Mouse (Mus musculus): Measurements from ENCODE around the gene Tspan2. TPM values are rescaled to one million over a fixed set of nuclear protein-coding genes. Genes with fewer than 3 reads are reported as not detected.
A peak's percentile ranks its signal among the peaks of the same experiment; 100 is the strongest.

Gene Tspan2
- polyA plus RNA-seq, 1 experiment = 3.0 TPM

GRCm38 (mm10) chr3:102737106-102737505 is 2.8 kb downstream of the Tspan2 start:
- Histone ChIP-seq H3K36me3 (ENCODE audit: control insufficient read depth, insufficient read depth) (no peaks in the 10 kb centered on the region), H3K79me2 (ENCODE audit: control insufficient read depth, insufficient read depth) (no peaks in the 10 kb centered on the region), H3K27me3 (ENCODE audit: control insufficient read depth, insufficient read depth, insufficient read length) (no peaks in the 10 kb centered on the region), H3K4me3 (no peak overlapping the region), H3ac (ENCODE audit: control insufficient read depth, insufficient read length) (no peak overlapping the region), H3K4me2 (ENCODE audit: low read depth) (no peak overlapping the region)
- no peak for TF ChIP-seq MYOG (IDR thresholded peaks at IDR 0.05; ENCODE audit: control insufficient read depth in 1 of 3, insufficient read depth in 1 of 3, insufficient read length in 2 of 3, low read depth in 2 of 3)
- no peak for TF ChIP-seq TCF12 (IDR thresholded peaks at IDR 0.05; ENCODE audit: insufficient read depth, poor library complexity, severe bottlenecking)
- no peak for TF ChIP-seq MAX (IDR thresholded peaks at IDR 0.05; ENCODE audit: low read depth)
- no peak for TF ChIP-seq USF1 (IDR thresholded peaks at IDR 0.05; ENCODE audit: low read depth)
- no peak for TF ChIP-seq REST (IDR thresholded peaks at IDR 0.05; ENCODE audit: insufficient read depth, insufficient read length)
- no peak for TF ChIP-seq POLR2A (IDR thresholded peaks at IDR 0.05; ENCODE audit: insufficient read length, low read depth)
- TF ChIP-seq SRF (IDR thresholded peaks at IDR 0.05; ENCODE audit: control insufficient read depth, insufficient read length, low read depth) = no peak
- no peak for TF ChIP-seq CEBPB (IDR thresholded peaks at IDR 0.05; ENCODE audit: insufficient read depth, poor library complexity, severe bottlenecking)
- no peak for TF ChIP-seq MYOD1 (IDR thresholded peaks at IDR 0.05; ENCODE audit: control insufficient read depth in 1 of 3, insufficient read length in 2 of 3, low read depth in 2 of 3)
- TF ChIP-seq TCF3 (IDR thresholded peaks at IDR 0.05; ENCODE audit: insufficient read length, low read depth) = no peak
- no peak for TF ChIP-seq E2F4 (IDR thresholded peaks at IDR 0.05; ENCODE audit: insufficient read depth)
- no peak for TF ChIP-seq POLR2AphosphoS2 (IDR thresholded peaks at IDR 0.05; ENCODE audit: insufficient read length, low read depth)

- no peaks in the 10 kb centered on the region for H3K36me3 ChIP-seq (ENCODE audit: control insufficient read depth, insufficient read depth)
- no peak for TF ChIP-seq REST (IDR thresholded peaks at IDR 0.05; ENCODE audit: insufficient read depth, insufficient read length)
- peak; percentile 85 for TF ChIP-seq SRF (IDR thresholded peaks at IDR 0.05; ENCODE audit: control insufficient read depth, insufficient read length, low read depth)
- H3K4me3 ChIP-seq = no peak overlapping the region
- H3ac ChIP-seq (ENCODE audit: control insufficient read depth, insufficient read length) = no peak overlapping the region
- H3K27me3 ChIP-seq (ENCODE audit: control insufficient read depth, insufficient read depth, insufficient read length) = no peaks in the 10 kb centered on the region
- H3K79me2 ChIP-seq (ENCODE audit: control insufficient read depth, insufficient read depth) = no peaks in the 10 kb centered on the region
- H3K4me2 ChIP-seq (ENCODE audit: low read depth) = no peak overlapping the region
Measured at GRCm38 (mm10) chr3:102738161-102738901, 4.0 kb downstream of the Tspan2 start.

- Histone ChIP-seq H3K36me3 (ENCODE audit: control insufficient read depth, insufficient read depth) (no peaks in the 10 kb centered on the region), H3K79me2 (ENCODE audit: control insufficient read depth, insufficient read depth) (no peaks in the 10 kb centered on the region), H3K4me3 (no peak overlapping the region), H3K27me3 (ENCODE audit: control insufficient read depth, insufficient read depth, insufficient read length) (no peaks in the 10 kb centered on the region), H3K4me2 (ENCODE audit: low read depth) (no peak overlapping the region), H3ac (ENCODE audit: control insufficient read depth, insufficient read length) (no peak overlapping the region)
- no peak for TF ChIP-seq TCF12 (IDR thresholded peaks at IDR 0.05; ENCODE audit: insufficient read depth, poor library complexity, severe bottlenecking)
Measured at GRCm38 (mm10) chr3:102738926-102739325, 4.6 kb downstream of the Tspan2 start.

GRCm38 (mm10) chr3:102742725-102743124 is 8.4 kb downstream of the Tspan2 start:
- Histone ChIP-seq H3K36me3 (ENCODE audit: control insufficient read depth, insufficient read depth) (no peaks in the 10 kb centered on the region), H3ac (ENCODE audit: control insufficient read depth, insufficient read length) (no peak overlapping the region), H3K4me3 (no peak overlapping the region), H3K27me3 (ENCODE audit: control insufficient read depth, insufficient read depth, insufficient read length) (no peaks in the 10 kb centered on the region), H3K79me2 (ENCODE audit: control insufficient read depth, insufficient read depth) (no peaks in the 10 kb centered on the region), H3K4me2 (ENCODE audit: low read depth) (no peak overlapping the region)
- TF ChIP-seq TCF3 (IDR thresholded peaks at IDR 0.05; ENCODE audit: insufficient read length, low read depth) (no peak), TCF12 (IDR thresholded peaks at IDR 0.05; ENCODE audit: insufficient read depth, poor library complexity, severe bottlenecking) (no peak), SRF (IDR thresholded peaks at IDR 0.05; ENCODE audit: control insufficient read depth, insufficient read length, low read depth) (no peak), CEBPB (IDR thresholded peaks at IDR 0.05; ENCODE audit: insufficient read depth, poor library complexity, severe bottlenecking) (no peak), E2F4 (IDR thresholded peaks at IDR 0.05; ENCODE audit: insufficient read depth) (no peak), MYOD1 (IDR thresholded peaks at IDR 0.05; ENCODE audit: control insufficient read depth in 1 of 3, insufficient read length in 2 of 3, low read depth in 2 of 3) (no peak), USF1 (IDR thresholded peaks at IDR 0.05; ENCODE audit: low read depth) (no peak), POLR2A (IDR thresholded peaks at IDR 0.05; ENCODE audit: insufficient read length, low read depth) (no peak), MYOG (IDR thresholded peaks at IDR 0.05; ENCODE audit: control insufficient read depth in 1 of 3, insufficient read depth in 1 of 3, insufficient read length in 2 of 3, low read depth in 2 of 3) (no peak), MAX (IDR thresholded peaks at IDR 0.05; ENCODE audit: low read depth) (no peak), POLR2AphosphoS2 (IDR thresholded peaks at IDR 0.05; ENCODE audit: insufficient read length, low read depth) (no peak), REST (IDR thresholded peaks at IDR 0.05; ENCODE audit: insufficient read depth, insufficient read length) (no peak)

- H3K27me3 ChIP-seq (ENCODE audit: control insufficient read depth, insufficient read depth, insufficient read length) = no peaks in the 10 kb centered on the region
- no peaks in the 10 kb centered on the region for H3K36me3 ChIP-seq (ENCODE audit: control insufficient read depth, insufficient read depth)
- H3ac ChIP-seq (ENCODE audit: control insufficient read depth, insufficient read length) = no peak overlapping the region
- H3K4me3 ChIP-seq = no peak overlapping the region
- TF ChIP-seq SRF (IDR thresholded peaks at IDR 0.05; ENCODE audit: control insufficient read depth, insufficient read length, low read depth) = no peak
- no peak for TF ChIP-seq MYOD1 (IDR thresholded peaks at IDR 0.05; ENCODE audit: control insufficient read depth in 1 of 3, insufficient read length in 2 of 3, low read depth in 2 of 3)
- TF ChIP-seq POLR2A (IDR thresholded peaks at IDR 0.05; ENCODE audit: insufficient read length, low read depth) = no peak
- TF ChIP-seq POLR2AphosphoS2 (IDR thresholded peaks at IDR 0.05; ENCODE audit: insufficient read length, low read depth) = no peak
- no peak for TF ChIP-seq CEBPB (IDR thresholded peaks at IDR 0.05; ENCODE audit: insufficient read depth, poor library complexity, severe bottlenecking)
- no peak for TF ChIP-seq TCF12 (IDR thresholded peaks at IDR 0.05; ENCODE audit: insufficient read depth, poor library complexity, severe bottlenecking)
- no peak for TF ChIP-seq USF1 (IDR thresholded peaks at IDR 0.05; ENCODE audit: low read depth)
- TF ChIP-seq REST (IDR thresholded peaks at IDR 0.05; ENCODE audit: insufficient read depth, insufficient read length) = no peak
- TF ChIP-seq MYOG (IDR thresholded peaks at IDR 0.05; ENCODE audit: control insufficient read depth in 1 of 3, insufficient read depth in 1 of 3, insufficient read length in 2 of 3, low read depth in 2 of 3) = no peak
- TF ChIP-seq MAX (IDR thresholded peaks at IDR 0.05; ENCODE audit: low read depth) = no peak
- TF ChIP-seq E2F4 (IDR thresholded peaks at IDR 0.05; ENCODE audit: insufficient read depth) = no peak
- TF ChIP-seq TCF3 (IDR thresholded peaks at IDR 0.05; ENCODE audit: insufficient read length, low read depth) = no peak
- no peak overlapping the region for H3K4me2 ChIP-seq (ENCODE audit: low read depth)
- H3K79me2 ChIP-seq (ENCODE audit: control insufficient read depth, insufficient read depth) = no peaks in the 10 kb centered on the region
Measured at GRCm38 (mm10) chr3:102743202-102743601, 8.9 kb downstream of the Tspan2 start.
